Mouse (Mus musculus): ENCODE data around the gene Ehmt1. TPM values are rescaled to one million over a fixed set of nuclear protein-coding genes. Genes with fewer than 3 reads are reported as not detected.

Ehmt1 gene
- polyA plus RNA-seq, 1 experiment from 2014 or later = 96.5 TPM

- Histone ChIP-seq H3K4me3 (ENCODE audit: low read depth, low read length) (no peak overlapping the region), H3K36me3 (ENCODE audit: control insufficient read depth, insufficient read depth, low read length) (peaks cover 12% of the 10 kb centered on the region; the same call in 1 of the 2 replicates), H3K27me3 (ENCODE audit: control insufficient read depth, insufficient read depth, low read length) (no peaks in the 10 kb centered on the region), H3K9me3 (ENCODE audit: control insufficient read depth, low read length) (no peaks in the 10 kb centered on the region), H3K9ac (ENCODE audit: low read length) (no peak overlapping the region), H3K4me1 (ENCODE audit: control insufficient read depth, insufficient read depth, low read length) (no peaks in the 10 kb centered on the region), H3K27ac (ENCODE audit: low read depth, low read length) (no peak overlapping the region), H3K4me2 (no peak overlapping the region)
- DNase-seq (ENCODE audit: low spot score, missing footprints) (peak; percentile 62), ATAC-seq (ENCODE audit: low FRiP score) (no peak)
- WGBS = 88% methylated on average over 8 of the region's 8 CpGs
Measured at GRCm38 (mm10) chr2:24863010-24863409, 56.4 kb downstream of the Ehmt1 start.

- H3K36me3 ChIP-seq (ENCODE audit: control insufficient read depth, insufficient read depth, low read length) = peaks cover 12% of the 10 kb centered on the region
- H3K4me3 ChIP-seq (ENCODE audit: low read depth, low read length) = no peak overlapping the region
- H3K27me3 ChIP-seq (ENCODE audit: control insufficient read depth, insufficient read depth, low read length) = no peaks in the 10 kb centered on the region
- H3K4me2 ChIP-seq = no peak overlapping the region
- 0 out of 2 replicates have a peak, but pooled peaks have one; percentile 33 for ATAC-seq (ENCODE audit: low FRiP score)
- 78% methylated on average over 5 of the region's 5 CpGs for WGBS
- H3K4me1 ChIP-seq (ENCODE audit: control insufficient read depth, insufficient read depth, low read length) = no peaks in the 10 kb centered on the region
- H3K9ac ChIP-seq (ENCODE audit: low read length) = no peak overlapping the region
- no peak overlapping the region for H3K27ac ChIP-seq (ENCODE audit: low read depth, low read length)
- no peak for DNase-seq (ENCODE audit: low spot score, missing footprints)
- H3K9me3 ChIP-seq (ENCODE audit: control insufficient read depth, low read length) = no peaks in the 10 kb centered on the region
Measured at GRCm38 (mm10) chr2:24852408-24852807, 67.0 kb downstream of the Ehmt1 start.

- Histone ChIP-seq H3K9ac (ENCODE audit: low read length) (no peak overlapping the region), H3K9me3 (ENCODE audit: control insufficient read depth, low read length) (no peaks in the 10 kb centered on the region), H3K4me2 (no peak overlapping the region), H3K27me3 (ENCODE audit: control insufficient read depth, insufficient read depth, low read length) (no peaks in the 10 kb centered on the region), H3K36me3 (ENCODE audit: control insufficient read depth, insufficient read depth, low read length) (peaks cover 17% of the 10 kb centered on the region), H3K4me1 (ENCODE audit: control insufficient read depth, insufficient read depth, low read length) (no peaks in the 10 kb centered on the region), H3K27ac (ENCODE audit: low read depth, low read length) (no peak overlapping the region), H3K4me3 (ENCODE audit: low read depth, low read length) (no peak overlapping the region)
- DNase-seq (ENCODE audit: low spot score, missing footprints) = no peak
- WGBS = 84% methylated on average over 1 of the region's 1 CpGs
- ATAC-seq (ENCODE audit: low FRiP score) = no peak
Measured at GRCm38 (mm10) chr2:24846557-24846956, 72.9 kb downstream of the Ehmt1 start.

- Histone ChIP-seq H3K9me3 (ENCODE audit: control insufficient read depth, low read length) (no peaks in the 10 kb centered on the region), H3K27me3 (ENCODE audit: control insufficient read depth, insufficient read depth, low read length) (no peaks in the 10 kb centered on the region), H3K4me2 (no peak overlapping the region), H3K4me3 (ENCODE audit: low read depth, low read length) (no peak overlapping the region), H3K4me1 (ENCODE audit: control insufficient read depth, insufficient read depth, low read length) (no peaks in the 10 kb centered on the region), H3K27ac (ENCODE audit: low read depth, low read length) (no peak overlapping the region), H3K9ac (ENCODE audit: low read length) (no peak overlapping the region), H3K36me3 (ENCODE audit: control insufficient read depth, insufficient read depth, low read length) (peaks cover 17% of the 10 kb centered on the region)
- 89% methylated on average over 1 of the region's 1 CpGs for WGBS
- ATAC-seq (ENCODE audit: low FRiP score) = no peak
- DNase-seq (ENCODE audit: low spot score, missing footprints) = no peak
Measured at GRCm38 (mm10) chr2:24845256-24845655, 74.2 kb downstream of the Ehmt1 start.

GRCm38 (mm10) chr2:24830614-24831013 lies 88.8 kb downstream of the Ehmt1 start:
- Histone ChIP-seq H3K4me1 (ENCODE audit: control insufficient read depth, insufficient read depth, low read length) (no peaks in the 10 kb centered on the region), H3K27ac (ENCODE audit: low read depth, low read length) (no peak overlapping the region), H3K27me3 (ENCODE audit: control insufficient read depth, insufficient read depth, low read length) (no peaks in the 10 kb centered on the region), H3K36me3 (ENCODE audit: control insufficient read depth, insufficient read depth, low read length) (peaks cover 8% of the 10 kb centered on the region), H3K9me3 (ENCODE audit: control insufficient read depth, low read length) (no peaks in the 10 kb centered on the region), H3K4me2 (no peak overlapping the region), H3K9ac (ENCODE audit: low read length) (no peak overlapping the region), H3K4me3 (ENCODE audit: low read depth, low read length) (no peak overlapping the region)
- DNase-seq (ENCODE audit: low spot score, missing footprints) = no peak
- WGBS = 86% methylated on average over 3 of the region's 3 CpGs
- no peak for ATAC-seq (ENCODE audit: low FRiP score)

GRCm38 (mm10) chr2:24809746-24810145 lies 109.7 kb downstream of the Ehmt1 start:
- ATAC-seq (ENCODE audit: low FRiP score) = no peak
- Histone ChIP-seq H3K27me3 (ENCODE audit: control insufficient read depth, insufficient read depth, low read length) (no peaks in the 10 kb centered on the region), H3K9me3 (ENCODE audit: control insufficient read depth, low read length) (no peaks in the 10 kb centered on the region), H3K4me3 (ENCODE audit: low read depth, low read length) (no peak overlapping the region), H3K27ac (ENCODE audit: low read depth, low read length) (no peak overlapping the region), H3K4me2 (no peak overlapping the region), H3K9ac (ENCODE audit: low read length) (no peak overlapping the region), H3K4me1 (ENCODE audit: control insufficient read depth, insufficient read depth, low read length) (no peaks in the 10 kb centered on the region), H3K36me3 (ENCODE audit: control insufficient read depth, insufficient read depth, low read length) (peaks cover 31% of the 10 kb centered on the region)
- no peak for DNase-seq (ENCODE audit: low spot score, missing footprints)
- 91% methylated on average over 3 of the region's 3 CpGs for WGBS

GRCm38 (mm10) chr2:24807691-24808090 lies 111.7 kb downstream of the Ehmt1 start:
- no peak overlapping the region for H3K27ac ChIP-seq (ENCODE audit: low read depth, low read length)
- H3K36me3 ChIP-seq (ENCODE audit: control insufficient read depth, insufficient read depth, low read length) = peaks cover 25% of the 10 kb centered on the region
- no peaks in the 10 kb centered on the region for H3K9me3 ChIP-seq (ENCODE audit: control insufficient read depth, low read length)
- WGBS = 95% methylated on average over 10 of the region's 10 CpGs
- no peaks in the 10 kb centered on the region for H3K27me3 ChIP-seq (ENCODE audit: control insufficient read depth, insufficient read depth, low read length)
- no peak for DNase-seq (ENCODE audit: low spot score, missing footprints)
- no peaks in the 10 kb centered on the region for H3K4me1 ChIP-seq (ENCODE audit: control insufficient read depth, insufficient read depth, low read length)
- no peak overlapping the region for H3K4me3 ChIP-seq (ENCODE audit: low read depth, low read length)
- H3K9ac ChIP-seq (ENCODE audit: low read length) = no peak overlapping the region
- no peak overlapping the region for H3K4me2 ChIP-seq
- ATAC-seq (ENCODE audit: low FRiP score) = no peak

GRCm38 (mm10) chr2:24807036-24807435 lies 112.4 kb downstream of the Ehmt1 start:
- Histone ChIP-seq H3K4me1 (ENCODE audit: control insufficient read depth, insufficient read depth, low read length) (no peaks in the 10 kb centered on the region), H3K4me2 (no peak overlapping the region), H3K9me3 (ENCODE audit: control insufficient read depth, low read length) (no peaks in the 10 kb centered on the region), H3K9ac (ENCODE audit: low read length) (no peak overlapping the region), H3K27me3 (ENCODE audit: control insufficient read depth, insufficient read depth, low read length) (no peaks in the 10 kb centered on the region), H3K4me3 (ENCODE audit: low read depth, low read length) (no peak overlapping the region), H3K27ac (ENCODE audit: low read depth, low read length) (no peak overlapping the region), H3K36me3 (ENCODE audit: control insufficient read depth, insufficient read depth, low read length) (peaks cover 22% of the 10 kb centered on the region)
- ATAC-seq (ENCODE audit: low FRiP score) (no peak), DNase-seq (ENCODE audit: low spot score, missing footprints) (no peak)
- 91% methylated on average over 3 of the region's 3 CpGs for WGBS

GRCm38 (mm10) chr2:24806143-24806542 lies 113.3 kb downstream of the Ehmt1 start:
- Histone ChIP-seq H3K36me3 (ENCODE audit: control insufficient read depth, insufficient read depth, low read length) (peaks cover 28% of the 10 kb centered on the region), H3K4me3 (ENCODE audit: low read depth, low read length) (no peak overlapping the region), H3K4me2 (no peak overlapping the region), H3K27me3 (ENCODE audit: control insufficient read depth, insufficient read depth, low read length) (no peaks in the 10 kb centered on the region), H3K9ac (ENCODE audit: low read length) (no peak overlapping the region), H3K4me1 (ENCODE audit: control insufficient read depth, insufficient read depth, low read length) (no peaks in the 10 kb centered on the region), H3K9me3 (ENCODE audit: control insufficient read depth, low read length) (no peaks in the 10 kb centered on the region), H3K27ac (ENCODE audit: low read depth, low read length) (no peak overlapping the region)
- DNase-seq (ENCODE audit: low spot score, missing footprints) (no peak), ATAC-seq (ENCODE audit: low FRiP score) (no peak)
- 89% methylated on average over 6 of the region's 6 CpGs for WGBS

- Histone ChIP-seq H3K27me3 (ENCODE audit: control insufficient read depth, insufficient read depth, low read length) (no peaks in the 10 kb centered on the region), H3K9ac (ENCODE audit: low read length) (no peak overlapping the region), H3K4me2 (no peak overlapping the region), H3K27ac (ENCODE audit: low read depth, low read length) (no peak overlapping the region), H3K36me3 (ENCODE audit: control insufficient read depth, insufficient read depth, low read length) (peaks cover 31% of the 10 kb centered on the region), H3K4me1 (ENCODE audit: control insufficient read depth, insufficient read depth, low read length) (no peaks in the 10 kb centered on the region), H3K9me3 (ENCODE audit: control insufficient read depth, low read length) (no peaks in the 10 kb centered on the region), H3K4me3 (ENCODE audit: low read depth, low read length) (no peak overlapping the region)
- ATAC-seq (ENCODE audit: low FRiP score) (no peak), DNase-seq (ENCODE audit: low spot score, missing footprints) (no peak)
- 92% methylated on average over 4 of the region's 4 CpGs for WGBS
Measured at GRCm38 (mm10) chr2:24805621-24806020, 113.8 kb downstream of the Ehmt1 start.

All from midbrain, embryonic 11.5 days (tissue).